Mouse (Mus musculus): ENCODE data around the gene Clec12b.

GRCm38 (mm10) chr6:129355774-129356173 is 29.9 kb downstream of the Clec12b start:
- no peak for TF ChIP-seq POLR2A (IDR thresholded peaks at IDR 0.05; ENCODE audit: extremely low read depth, insufficient read depth, low read length)
- no peak for TF ChIP-seq CTCF (IDR thresholded peaks at IDR 0.05; ENCODE audit: extremely low read depth, insufficient read depth, low read length)

Data from cortical plate, adult 2 months (tissue).